Mouse (Mus musculus) limb, embryonic 14.5 days (tissue): ENCODE results near the gene Plod1. TPM values are rescaled to one million over a fixed set of nuclear protein-coding genes. Genes with fewer than 3 reads are reported as not detected.

Experiments
- ATAC-seq: fragments of 200-750 bp; cut with Nextera tagmentation; 2 replicates; pipeline ENCODE4 v1.8.0; 2017; ENCODE audit warnings: low read depth, moderate number of reproducible peaks, moderate TSS enrichment; ENCODE audit not compliant: low FRiP score
- DNase-seq: peaks from one replicate; pipeline ENCODE4 v3.0.0-alpha.2; 2015; ENCODE audit warnings: low spot score
- H3K27ac ChIP-seq: fragments of 300-500 bp; sonication (generic); replicated peaks from 2 replicates; pipeline ENCODE4 v1.5.1; 2014; ENCODE audit warnings: low read depth, mild to moderate bottlenecking, low read length, moderate library complexity, mixed read lengths
- H3K27me3 ChIP-seq: fragments of 300-500 bp; sonication (generic); 2 replicates; pipeline ENCODE4 v1.6.1; 2014; ENCODE audit warnings: low read length, mixed read lengths; ENCODE audit not compliant: control insufficient read depth, insufficient read depth
- H3K36me3 ChIP-seq: fragments of 300-500 bp; sonication (generic); 2 replicates; pipeline ENCODE4 v1.6.1; 2014; ENCODE audit warnings: mild to moderate bottlenecking, low read length, moderate library complexity, mixed read lengths; ENCODE audit not compliant: control insufficient read depth, insufficient read depth
- H3K4me1 ChIP-seq: fragments of 300-500 bp; sonication (generic); 2 replicates; pipeline ENCODE4 v1.6.1; 2014; ENCODE audit warnings: antibody characterized with exemption, low read length, mixed read lengths; ENCODE audit not compliant: control insufficient read depth, insufficient read depth
- H3K4me2 ChIP-seq: fragments of 300-500 bp; sonication (generic); replicated peaks from 2 replicates; pipeline ENCODE4 v1.6.1; 2014; ENCODE audit warnings: low read depth, mild to moderate bottlenecking, low read length, moderate library complexity; ENCODE audit not compliant: severe bottlenecking
- H3K4me3 ChIP-seq: fragments of 300-500 bp; sonication (generic); replicated peaks from 2 replicates; pipeline ENCODE4 v1.5.1; 2014; ENCODE audit warnings: low read length
- H3K9ac ChIP-seq: fragments of 300-500 bp; sonication (generic); 2 replicates; pipeline ENCODE4 v1.6.1; 2014; ENCODE audit warnings: mild to moderate bottlenecking, low read depth, low read length, moderate library complexity; ENCODE audit not compliant: severe bottlenecking
- H3K9me3 ChIP-seq: fragments of 300-500 bp; sonication (generic); 2 replicates; pipeline ENCODE4 v1.6.1; 2016; ENCODE audit warnings: low read length; ENCODE audit not compliant: control insufficient read depth
- POLR2A ChIP-seq: fragments of 200-500 bp; IDR thresholded peaks from 2 replicates; pipeline ENCODE4 v1.8.0; 2012; ENCODE audit warnings: inconsistent platforms, mild to moderate bottlenecking, moderate library complexity, borderline replicate concordance; ENCODE audit not compliant: insufficient read depth, insufficient read length; ENCODE audit errors: extremely low read depth
- WGBS: fragments of 180-500 bp; shearing (Covaris S2); extraction: QIAGEN DNeasy Blood & Tissue Kit; methylation state at CpG from one replicate; pipeline ENCODE4 v1.1.7; 2014; 5-methylcytosine and 5-hydroxymethylcytosine counted together
- polyA plus RNA-seq, 2 experiments: library from polyadenylated mRNA; depleted of rRNA in 1 of 2; stranded (reverse) in 1 of 2; unstranded in 1 of 2; fragments of >200 nt; fragmentation: Nextera tagmentation in 1 of 2; extraction: Ambion mirVana in 1 of 2; gene quantifications; 2 replicates each; pipeline versions ENCODE4 v1.2.1 to v1.2.3; 2012 to 2014

Plod1 gene
- polyA plus RNA-seq, 2 experiments: 93.0 to 104 TPM

- WGBS: 90% methylated on average over 3 of the region's 3 CpGs
- Histone ChIP-seq H3K4me1 (peaks cover 3% of the 10 kb centered on the region; the same call in 1 of the 2 replicates), H3K36me3 (peaks cover 36% of the 10 kb centered on the region)
Measured at GRCm38 (mm10) chr4:147903601-147904000, 33.0 kb downstream of the Plod1 start.

DNA sequence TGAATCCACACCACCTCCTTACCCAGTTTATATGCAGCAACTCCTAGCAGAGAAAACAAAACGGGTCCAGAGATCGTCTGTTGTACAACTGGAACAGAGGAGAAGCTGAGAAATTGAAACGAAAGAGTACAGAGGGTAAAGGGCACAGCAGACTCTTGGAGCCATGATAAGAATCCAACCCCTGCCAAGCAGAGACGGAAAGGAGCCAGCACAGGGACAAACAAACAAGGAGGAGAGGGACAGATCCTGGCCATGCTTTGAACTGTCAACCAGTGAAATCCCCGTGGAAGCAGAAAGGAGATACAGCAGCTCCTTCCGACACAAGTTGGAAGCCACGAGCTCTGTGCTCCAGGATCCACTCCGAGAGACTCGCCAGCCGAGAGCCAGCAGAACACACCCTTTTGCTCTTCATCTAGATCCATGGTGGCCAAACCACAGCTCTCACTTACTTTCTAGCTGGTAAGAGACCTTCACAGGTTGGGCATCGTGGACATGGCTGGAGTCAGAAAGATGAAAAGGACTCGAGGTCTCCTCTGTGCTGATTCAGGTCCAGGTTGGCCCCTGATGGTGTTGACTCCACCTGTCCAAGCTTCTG is 33.6 kb downstream of the Plod1 start:
- ATAC-seq (no peak), DNase-seq (no peak)
- no peaks in the 10 kb centered on the region for H3K27me3 ChIP-seq
- TF ChIP-seq POLR2A: no peak
- H3K9ac ChIP-seq: no peak overlapping the region
- no peak overlapping the region for H3K27ac ChIP-seq
- peaks cover 3% of the 10 kb centered on the region; the same call in 1 of the 2 replicates for H3K4me1 ChIP-seq
- H3K4me3 ChIP-seq: no peak overlapping the region
- peaks cover 38% of the 10 kb centered on the region for H3K36me3 ChIP-seq
- 88% methylated on average over 12 of the region's 12 CpGs for WGBS
- H3K4me2 ChIP-seq: no peak overlapping the region
- no peaks in the 10 kb centered on the region for H3K9me3 ChIP-seq

More at GRCm38 (mm10) chr4:147903601-147904000, 33.0 kb downstream of the Plod1 start:
- ATAC-seq (no peak), DNase-seq (no peak)
- H3K9me3 ChIP-seq: no peaks in the 10 kb centered on the region
- no peak for TF ChIP-seq POLR2A
- H3K27ac ChIP-seq: no peak overlapping the region
- peak overlapping the region; percentile 57 for H3K4me2 ChIP-seq
- no peaks in the 10 kb centered on the region for H3K27me3 ChIP-seq
- H3K9ac ChIP-seq: peak overlapping the region; percentile 93; the same call in 1 of the 2 replicates
- H3K4me3 ChIP-seq: peak overlapping the region; percentile 87

DNA sequence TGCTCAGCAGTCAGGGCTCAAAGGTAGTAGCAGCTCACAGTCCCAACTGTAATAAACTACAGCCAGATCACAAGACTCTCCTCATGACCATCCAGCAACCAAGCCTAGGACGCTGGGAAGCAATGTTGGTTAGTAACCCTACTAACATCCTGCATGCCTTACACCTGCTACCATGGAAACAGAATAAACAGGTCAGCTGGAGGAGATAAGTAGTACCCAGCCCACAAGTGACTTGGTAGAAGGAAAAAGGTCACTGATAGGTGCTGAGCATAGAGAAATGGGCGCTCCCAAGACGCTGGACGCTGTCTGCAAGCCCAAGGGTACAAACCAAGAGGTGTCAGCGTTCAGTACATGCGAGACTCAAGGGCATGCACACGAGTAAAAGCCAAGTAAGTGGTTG is 36.1 kb downstream of the Plod1 start:
- H3K4me1 ChIP-seq: peaks cover 3% of the 10 kb centered on the region; the same call in 1 of the 2 replicates
- H3K27ac ChIP-seq: no peak overlapping the region
- 95% methylated on average over 7 of the region's 7 CpGs for WGBS
- no peak for TF ChIP-seq POLR2A
- H3K9me3 ChIP-seq: no peaks in the 10 kb centered on the region
- no peak overlapping the region for H3K9ac ChIP-seq
- H3K4me3 ChIP-seq: no peak overlapping the region
- no peak overlapping the region for H3K4me2 ChIP-seq
- H3K27me3 ChIP-seq: no peaks in the 10 kb centered on the region
- peaks cover 62% of the 10 kb centered on the region for H3K36me3 ChIP-seq
- DNase-seq (no peak), ATAC-seq (no peak)

GRCm38 (mm10) chr4:147897348-147897747 is 39.2 kb downstream of the Plod1 start:
- 85% methylated on average over 3 of the region's 3 CpGs for WGBS
- Histone ChIP-seq H3K36me3 (peaks cover 76% of the 10 kb centered on the region), H3K4me2 (no peak overlapping the region), H3K27ac (no peak overlapping the region), H3K4me3 (no peak overlapping the region), H3K9me3 (no peaks in the 10 kb centered on the region), H3K27me3 (no peaks in the 10 kb centered on the region), H3K9ac (no peak overlapping the region), H3K4me1 (no peaks in the 10 kb centered on the region)
- TF ChIP-seq POLR2A: no peak
- no peak for DNase-seq
- no peak for ATAC-seq

GRCm38 (mm10) chr4:147896411-147896810 is 40.2 kb downstream of the Plod1 start:
- H3K4me1 ChIP-seq: no peaks in the 10 kb centered on the region
- no peak overlapping the region for H3K27ac ChIP-seq
- no peak overlapping the region for H3K4me2 ChIP-seq
- H3K36me3 ChIP-seq: peaks cover 77% of the 10 kb centered on the region
- H3K4me3 ChIP-seq: no peak overlapping the region
- no peaks in the 10 kb centered on the region for H3K9me3 ChIP-seq
- ATAC-seq: no peak
- H3K9ac ChIP-seq: no peak overlapping the region
- WGBS: 63% methylated on average over 1 of the region's 1 CpGs
- no peak for DNase-seq
- TF ChIP-seq POLR2A: no peak
- no peaks in the 10 kb centered on the region for H3K27me3 ChIP-seq
